Mouse (Mus musculus) embryonic fibroblast, embryonic 13.5 days (primary cell): ENCODE measurements around the gene Rccd1. TPM values are rescaled to one million over a fixed set of nuclear protein-coding genes. Genes with fewer than 3 reads are reported as not detected.

Source experiments
- H3K27ac ChIP-seq: 2 replicates; pipeline ENCODE4 v1.5.1; 2012; ENCODE audit warnings: low read length, control low read depth, inconsistent platforms; ENCODE audit not compliant: insufficient read depth
- H3K4me1 ChIP-seq: 2 replicates; pipeline ENCODE4 v1.6.1; 2011; ENCODE audit warnings: low read length; ENCODE audit not compliant: control insufficient read depth, insufficient read depth
- H3K4me3 ChIP-seq: 2 replicates; pipeline ENCODE4 v1.5.1; 2011; ENCODE audit warnings: mild to moderate bottlenecking, control low read depth, low read length; ENCODE audit not compliant: insufficient read depth
- CTCF ChIP-seq: IDR thresholded peaks from 2 replicates; pipeline ENCODE4 v1.5.1; 2011; ENCODE audit warnings: mild to moderate bottlenecking, control low read depth, low read length, moderate library complexity, borderline replicate concordance; ENCODE audit not compliant: insufficient read depth
- POLR2A ChIP-seq: IDR thresholded peaks from 2 replicates; pipeline ENCODE4 v1.6.1; 2011; ENCODE audit warnings: low read depth, mild to moderate bottlenecking, control low read depth, low read length, moderate library complexity
- polyA plus RNA-seq: library from polyadenylated mRNA; stranded (reverse); fragments of >200 nt; gene quantifications from 2 replicates; pipeline ENCODE4 v1.2.4, GENCODE M21; 2011; ENCODE audit warnings: low read depth; ENCODE audit not compliant: missing spikeins, insufficient read length

Rccd1 gene
- polyA plus RNA-seq, 1 experiment: 11.8 TPM

GRCm38 (mm10) chr7:80310771-80311170 lies 13.5 kb downstream of the Rccd1 start:
- TF ChIP-seq POLR2A: no peak
- TF ChIP-seq CTCF: no peak
- Histone ChIP-seq H3K27ac (no peak overlapping the region), H3K4me3 (no peak overlapping the region), H3K4me1 (no peaks in the 10 kb centered on the region)

- no peak for TF ChIP-seq CTCF
- no peak for TF ChIP-seq POLR2A
- Histone ChIP-seq H3K27ac (no peak overlapping the region), H3K4me1 (no peaks in the 10 kb centered on the region), H3K4me3 (no peak overlapping the region)
Observed at GRCm38 (mm10) chr7:80307766-80308165, 16.5 kb downstream of the Rccd1 start.

GRCm38 (mm10) chr7:80301522-80301921 lies 22.7 kb downstream of the Rccd1 start:
- no peak overlapping the region for H3K4me3 ChIP-seq
- no peak for TF ChIP-seq CTCF
- no peak for TF ChIP-seq POLR2A
- H3K27ac ChIP-seq: no peak overlapping the region
- H3K4me1 ChIP-seq: peaks cover 7% of the 10 kb centered on the region

- no peak overlapping the region for H3K4me3 ChIP-seq
- H3K27ac ChIP-seq: no peak overlapping the region
- TF ChIP-seq POLR2A: no peak
- no peak for TF ChIP-seq CTCF
- H3K4me1 ChIP-seq: peaks cover 9% of the 10 kb centered on the region
Observed at GRCm38 (mm10) chr7:80299568-80299967, 24.7 kb downstream of the Rccd1 start.

- Histone ChIP-seq H3K27ac (no peak overlapping the region), H3K4me1 (peaks cover 9% of the 10 kb centered on the region), H3K4me3 (no peak overlapping the region)
- TF ChIP-seq POLR2A: no peak
- TF ChIP-seq CTCF: no peak
Observed at GRCm38 (mm10) chr7:80298754-80299153, 25.5 kb downstream of the Rccd1 start.

GRCm38 (mm10) chr7:80297041-80297440 lies 27.2 kb downstream of the Rccd1 start:
- Histone ChIP-seq H3K4me3 (peak overlapping the region; percentile 31; the same call in 1 of the 2 replicates), H3K4me1 (peaks cover 9% of the 10 kb centered on the region), H3K27ac (peak overlapping the region; percentile 76)
- TF ChIP-seq POLR2A (no peak), CTCF (no peak)

GRCm38 (mm10) chr7:80296462-80296861 lies 27.8 kb downstream of the Rccd1 start:
- peak overlapping the region; percentile 76; the same call in 1 of the 2 replicates for H3K27ac ChIP-seq
- peak overlapping the region; percentile 31 for H3K4me3 ChIP-seq
- H3K4me1 ChIP-seq: peaks cover 9% of the 10 kb centered on the region
- TF ChIP-seq POLR2A: no peak
- TF ChIP-seq CTCF: no peak

GRCm38 (mm10) chr7:80294764-80295648 lies 29.2 kb downstream of the Rccd1 start:
- H3K4me1 ChIP-seq: peaks cover 9% of the 10 kb centered on the region
- peak overlapping the region; percentile 78 for H3K4me3 ChIP-seq
- H3K27ac ChIP-seq: peak overlapping the region; percentile 29
- no peak for TF ChIP-seq CTCF
- no peak for TF ChIP-seq POLR2A

GRCm38 (mm10) chr7:80294062-80294763 lies 30.0 kb downstream of the Rccd1 start, which contains the start of gene Prc1:
TSS of gene Prc1 (plus strand) at chr7:80294450.
- H3K4me3 ChIP-seq: peak within 1 kb of the TSS; percentile 78
- peak within 1 kb of the TSS; percentile 71 for H3K27ac ChIP-seq
- peak; percentile 87 for TF ChIP-seq POLR2A
- no peak for TF ChIP-seq CTCF
- H3K4me1 ChIP-seq: peaks cover 9% of the 10 kb centered on the region
